Mouse (Mus musculus) cerebellum, postnatal 10 days (tissue): ENCODE results near the gene Gm10662.
"Not testable (repeated sequence)": the region's sequence is repeated elsewhere in the genome, so short reads cannot be mapped to it uniquely, and the experiment has no call there.

ENCODE experiments used
- DNase-seq, 2 experiments: peaks; one replicate each; pipeline ENCODE4 v3.0.0; 2021; ENCODE audit warnings: mixed read lengths in 2 of 2

The Gm10662 gene

DNA sequence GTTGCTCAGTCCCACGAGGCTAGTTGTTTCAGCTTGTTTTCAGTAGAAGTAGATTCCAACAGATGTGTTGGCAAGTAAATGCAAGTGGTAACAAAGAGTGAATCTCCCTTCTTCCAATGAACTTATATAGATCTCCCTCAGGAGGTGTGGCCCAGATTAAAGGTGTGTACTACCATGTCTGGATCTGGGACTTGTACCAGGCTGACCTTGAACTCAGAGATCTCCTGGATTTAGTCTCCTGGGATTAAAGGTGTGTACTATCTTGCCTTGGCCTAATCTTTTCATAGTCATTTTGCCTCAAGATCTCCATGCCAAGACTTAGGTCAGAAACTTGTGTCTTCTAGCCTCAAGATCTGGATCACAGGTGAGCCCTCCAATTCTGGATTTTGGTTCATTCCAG is at the start of gene Gm10662:
Gm10662 (minus strand) TSS at position 101 of the 400 bp plus-strand sequence.
- DNase-seq, result not testable (repeated sequence)

DNA sequence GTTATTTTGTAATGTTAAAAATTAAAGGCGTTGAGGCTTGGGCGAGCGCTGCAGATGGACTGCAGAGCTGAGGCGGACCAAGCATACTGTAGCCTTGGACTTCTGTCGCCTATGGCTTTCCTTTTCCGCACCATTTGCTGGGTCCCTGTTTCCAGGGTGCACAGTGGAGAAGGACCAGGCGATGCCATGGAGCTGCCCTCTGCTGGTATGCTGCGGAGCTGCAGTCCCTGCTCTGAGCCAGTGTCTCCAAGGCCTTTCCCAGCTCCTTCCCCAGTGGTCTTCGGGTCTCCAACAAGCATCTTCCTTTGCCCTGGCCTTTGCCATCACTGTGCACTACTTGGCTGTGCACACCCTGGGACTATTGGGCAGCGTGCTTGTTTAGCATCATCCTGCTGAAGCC is 19.2 kb upstream of the Gm10662 start:
- DNase-seq, result not testable (repeated sequence)
